Mouse (Mus musculus): ENCODE measurements around the gene Fam193b. TPM values are rescaled to one million over a fixed set of nuclear protein-coding genes. Genes with fewer than 3 reads are reported as not detected.
"Not testable (repeated sequence)": the region's sequence is repeated elsewhere in the genome, so short reads cannot be mapped to it uniquely, and the experiment has no call there.

Fam193b gene
- polyA plus RNA-seq, 1 experiment from 2014 or later: 54.8 TPM

GRCm38 (mm10) chr13:55569726-55570285 is 1.1 kb downstream of the Fam193b start:
- ATAC-seq (ENCODE audit: low FRiP score, low read depth): peak; percentile 33
- H3K27me3 ChIP-seq: no peaks in the 10 kb centered on the region
- H3K4me1 ChIP-seq (replicated peaks): peaks cover 41% of the 10 kb centered on the region
- WGBS: under 1% methylated on average over 16 of the region's 16 CpGs
- H3K9me3 ChIP-seq: no peaks in the 10 kb centered on the region
- no peaks in the 10 kb centered on the region for H3K36me3 ChIP-seq
- peak overlapping the region; percentile 96 for H3K4me2 ChIP-seq
- peak overlapping the region; percentile 91 for H3K27ac ChIP-seq (replicated peaks)
- peak overlapping the region; percentile 58 for H3K4me3 ChIP-seq
- peak overlapping the region; percentile 87 for H3K9ac ChIP-seq

- 87% methylated on average over 4 of the region's 4 CpGs for WGBS
- H3K36me3 ChIP-seq; ATAC-seq (ENCODE audit: low FRiP score, low read depth); H3K9me3 ChIP-seq; H3K9ac ChIP-seq; H3K4me3 ChIP-seq; H3K27me3 ChIP-seq; H3K27ac ChIP-seq (replicated peaks); H3K4me2 ChIP-seq: not testable (repeated sequence)
- peaks cover 41% of the 10 kb centered on the region for H3K4me1 ChIP-seq (replicated peaks)
Observed at GRCm38 (mm10) chr13:55568524-55568923, 2.4 kb downstream of the Fam193b start.

DNA sequence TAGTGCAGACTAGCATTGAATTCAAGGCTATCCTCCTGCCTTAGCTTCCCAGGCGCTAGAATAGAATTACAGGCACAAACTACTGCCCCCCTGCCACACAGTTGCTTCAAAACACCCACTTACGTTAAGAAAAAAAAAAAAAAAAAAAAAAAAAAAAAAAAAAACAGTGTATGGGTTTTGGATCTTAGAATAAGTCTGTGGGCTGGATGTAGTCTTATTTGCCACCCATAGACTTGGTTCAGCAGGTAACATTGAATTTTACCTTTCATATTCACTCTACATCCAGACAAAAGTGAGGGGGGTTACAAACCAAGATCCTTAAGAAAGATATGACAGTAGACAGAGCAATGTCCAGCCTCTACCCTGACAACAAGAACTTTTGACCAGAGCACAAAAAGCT is 3.0 kb downstream of the Fam193b start:
- H3K9me3 ChIP-seq: no peaks in the 10 kb centered on the region
- H3K27ac ChIP-seq (replicated peaks): no peak overlapping the region
- no peak overlapping the region for H3K4me2 ChIP-seq
- H3K36me3 ChIP-seq: no peaks in the 10 kb centered on the region
- 84% methylated on average over 2 of the region's 2 CpGs for WGBS
- no peak overlapping the region for H3K4me3 ChIP-seq
- no peak overlapping the region for H3K9ac ChIP-seq
- peaks cover 41% of the 10 kb centered on the region for H3K4me1 ChIP-seq (replicated peaks)
- no peak for ATAC-seq (ENCODE audit: low FRiP score, low read depth)
- H3K27me3 ChIP-seq: no peaks in the 10 kb centered on the region

- H3K4me2 ChIP-seq: no peak overlapping the region
- H3K27me3 ChIP-seq: no peaks in the 10 kb centered on the region
- ATAC-seq (ENCODE audit: low FRiP score, low read depth): no peak
- H3K4me1 ChIP-seq (replicated peaks): peaks cover 37% of the 10 kb centered on the region
- no peak overlapping the region for H3K9ac ChIP-seq
- H3K36me3 ChIP-seq: no peaks in the 10 kb centered on the region
- no peaks in the 10 kb centered on the region for H3K9me3 ChIP-seq
- H3K4me3 ChIP-seq: no peak overlapping the region
- WGBS: 80% methylated on average over 6 of the region's 6 CpGs
- no peak overlapping the region for H3K27ac ChIP-seq (replicated peaks)
Observed at GRCm38 (mm10) chr13:55567001-55567400, 3.9 kb downstream of the Fam193b start.

DNA sequence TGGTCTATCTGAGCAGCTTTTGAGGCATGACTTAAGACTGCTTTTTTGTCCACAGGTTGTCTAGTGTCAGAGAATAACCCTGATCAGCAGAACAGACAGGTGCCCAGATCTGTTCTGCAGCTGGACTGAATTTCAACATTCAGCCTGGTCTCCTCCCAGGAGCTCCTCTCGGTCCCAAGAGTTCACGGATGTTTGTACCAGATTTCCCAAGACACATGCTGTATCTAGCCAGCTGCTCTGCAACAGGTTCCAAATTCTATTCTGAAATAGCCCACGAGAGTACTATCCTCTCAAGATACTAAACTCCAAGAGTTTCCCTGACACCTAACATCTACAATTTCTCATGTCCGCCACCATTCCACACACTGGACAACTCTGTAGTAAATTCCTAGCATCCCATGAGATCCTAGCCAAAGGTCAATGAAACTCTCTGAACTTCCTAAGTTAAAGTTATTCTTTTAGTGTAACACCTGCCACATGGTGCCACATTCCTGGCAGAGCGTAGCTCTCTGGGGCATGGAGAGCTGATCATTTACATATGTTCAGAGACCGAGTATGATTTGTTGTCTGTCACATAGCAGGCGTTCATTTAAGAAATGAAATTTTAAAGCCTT is 7.5 kb downstream of the Fam193b start:
- 75% methylated on average over 7 of the region's 7 CpGs for WGBS
- Histone ChIP-seq H3K36me3 (0 out of 2 replicates have a peak, but pooled peaks cover 6% of the 10 kb centered on the region), H3K4me2 (no peak overlapping the region), H3K4me1 (replicated peaks) (peaks cover 16% of the 10 kb centered on the region), H3K9me3 (no peaks in the 10 kb centered on the region), H3K27ac (replicated peaks) (no peak overlapping the region), H3K27me3 (no peaks in the 10 kb centered on the region), H3K4me3 (no peak overlapping the region), H3K9ac (no peak overlapping the region)
- no peak for ATAC-seq (ENCODE audit: low FRiP score, low read depth)

DNA sequence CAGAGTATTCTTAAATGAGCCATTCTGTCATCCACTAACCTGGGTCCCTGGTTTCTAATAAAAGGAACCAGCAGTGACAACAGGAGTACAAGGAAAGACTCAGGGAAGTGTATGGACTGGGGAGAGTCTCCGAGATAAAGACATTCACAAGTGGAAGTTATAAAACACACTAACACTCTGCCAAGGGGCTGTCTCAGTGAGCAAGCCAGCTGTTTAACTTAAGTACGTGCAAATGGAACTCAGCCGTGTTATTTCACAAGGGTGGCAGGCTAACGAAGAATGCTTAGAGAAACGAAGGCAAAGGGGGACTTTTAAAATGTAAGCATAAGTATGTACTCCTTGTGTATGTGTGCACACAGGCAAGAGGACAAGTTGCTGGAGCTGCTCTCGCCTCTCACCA is 13.4 kb downstream of the Fam193b start:
- ATAC-seq (ENCODE audit: low FRiP score, low read depth): no peak
- no peaks in the 10 kb centered on the region for H3K4me1 ChIP-seq (replicated peaks)
- 91% methylated on average over 6 of the region's 6 CpGs for WGBS
- no peak overlapping the region for H3K27ac ChIP-seq (replicated peaks)
- no peak overlapping the region for H3K9ac ChIP-seq
- no peak overlapping the region for H3K4me2 ChIP-seq
- no peak overlapping the region for H3K4me3 ChIP-seq
- H3K27me3 ChIP-seq: no peaks in the 10 kb centered on the region
- H3K9me3 ChIP-seq: no peaks in the 10 kb centered on the region
- peaks cover 30% of the 10 kb centered on the region for H3K36me3 ChIP-seq

DNA sequence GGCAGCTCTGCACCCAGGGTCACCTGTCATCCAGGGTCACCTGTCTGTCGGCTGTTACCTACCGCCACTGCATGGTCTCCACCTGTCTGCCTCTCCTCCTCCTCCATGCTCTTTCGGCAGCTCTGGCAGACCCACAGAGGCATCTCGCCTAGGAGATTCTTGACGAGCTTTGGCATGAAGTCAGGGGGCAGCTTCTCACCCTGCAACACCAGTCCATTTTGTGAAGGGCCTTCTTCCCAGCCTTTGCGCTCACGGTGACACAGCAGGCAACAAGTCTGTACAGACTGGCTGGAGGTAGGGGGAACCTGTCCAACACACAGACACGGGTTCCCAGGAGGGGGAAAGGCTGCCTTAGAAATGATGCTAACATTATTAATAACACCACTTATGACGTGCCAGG is 15.0 kb downstream of the Fam193b start:
- H3K4me1 ChIP-seq (replicated peaks): no peaks in the 10 kb centered on the region
- WGBS: 87% methylated on average over 9 of the region's 9 CpGs
- no peak overlapping the region for H3K4me3 ChIP-seq
- no peaks in the 10 kb centered on the region for H3K27me3 ChIP-seq
- H3K9me3 ChIP-seq: no peaks in the 10 kb centered on the region
- no peak overlapping the region for H3K27ac ChIP-seq (replicated peaks)
- no peak overlapping the region for H3K9ac ChIP-seq
- H3K36me3 ChIP-seq: peaks cover 26% of the 10 kb centered on the region
- no peak for ATAC-seq (ENCODE audit: low FRiP score, low read depth)
- no peak overlapping the region for H3K4me2 ChIP-seq

- H3K4me2 ChIP-seq: no peak overlapping the region
- peaks cover 69% of the 10 kb centered on the region for H3K36me3 ChIP-seq
- no peaks in the 10 kb centered on the region for H3K9me3 ChIP-seq
- ATAC-seq (ENCODE audit: low FRiP score, low read depth): no peak
- H3K27me3 ChIP-seq: no peaks in the 10 kb centered on the region
- H3K4me1 ChIP-seq (replicated peaks): no peaks in the 10 kb centered on the region
- no peak overlapping the region for H3K27ac ChIP-seq (replicated peaks)
- no peak overlapping the region for H3K4me3 ChIP-seq
- WGBS: 88% methylated on average over 15 of the region's 15 CpGs
- H3K9ac ChIP-seq: no peak overlapping the region
Observed at GRCm38 (mm10) chr13:55549061-55549460, 21.9 kb downstream of the Fam193b start.

- H3K36me3 ChIP-seq: peaks cover 71% of the 10 kb centered on the region
- H3K4me3 ChIP-seq: no peak overlapping the region
- H3K4me2 ChIP-seq: no peak overlapping the region
- H3K27me3 ChIP-seq: no peaks in the 10 kb centered on the region
- no peaks in the 10 kb centered on the region for H3K9me3 ChIP-seq
- H3K27ac ChIP-seq (replicated peaks): no peak overlapping the region
- WGBS: 94% methylated on average over 5 of the region's 5 CpGs
- no peak for ATAC-seq (ENCODE audit: low FRiP score, low read depth)
- no peaks in the 10 kb centered on the region for H3K4me1 ChIP-seq (replicated peaks)
- H3K9ac ChIP-seq: no peak overlapping the region
Observed at GRCm38 (mm10) chr13:55548426-55548825, 22.5 kb downstream of the Fam193b start.

GRCm38 (mm10) chr13:55547916-55548315 is 23.0 kb downstream of the Fam193b start:
- H3K27me3 ChIP-seq: no peaks in the 10 kb centered on the region
- peaks cover 72% of the 10 kb centered on the region for H3K36me3 ChIP-seq
- ATAC-seq (ENCODE audit: low FRiP score, low read depth): no peak
- no peaks in the 10 kb centered on the region for H3K9me3 ChIP-seq
- H3K4me2 ChIP-seq: no peak overlapping the region
- H3K4me1 ChIP-seq (replicated peaks): no peaks in the 10 kb centered on the region
- no peak overlapping the region for H3K4me3 ChIP-seq
- H3K27ac ChIP-seq (replicated peaks): no peak overlapping the region
- no peak overlapping the region for H3K9ac ChIP-seq
- 92% methylated on average over 2 of the region's 2 CpGs for WGBS

DNA sequence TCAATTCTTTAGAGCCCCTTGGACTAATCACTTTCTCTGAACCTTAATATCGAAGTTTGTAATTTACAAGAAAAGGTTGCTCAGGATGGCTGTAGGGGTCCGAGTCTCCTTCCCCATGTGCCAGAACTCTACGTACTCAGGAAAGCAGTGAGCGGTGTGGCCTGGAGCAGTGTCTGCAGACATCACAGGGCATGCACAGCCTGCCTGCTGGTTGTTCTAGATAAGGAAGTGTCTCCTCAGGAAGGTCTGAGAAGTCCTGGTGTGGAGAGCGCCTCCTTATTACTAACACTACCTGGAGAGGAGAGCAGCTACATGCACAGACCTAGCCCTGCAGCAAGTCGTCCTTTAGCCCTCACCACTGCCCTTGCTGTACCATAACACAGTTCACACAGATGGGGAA is 26.1 kb downstream of the Fam193b start:
- no peak overlapping the region for H3K9ac ChIP-seq
- H3K4me2 ChIP-seq: no peak overlapping the region
- H3K27me3 ChIP-seq: no peaks in the 10 kb centered on the region
- no peak overlapping the region for H3K27ac ChIP-seq (replicated peaks)
- H3K36me3 ChIP-seq: peaks cover 93% of the 10 kb centered on the region
- 94% methylated on average over 6 of the region's 6 CpGs for WGBS
- no peak overlapping the region for H3K4me3 ChIP-seq
- no peaks in the 10 kb centered on the region for H3K9me3 ChIP-seq
- no peaks in the 10 kb centered on the region for H3K4me1 ChIP-seq (replicated peaks)
- no peak for ATAC-seq (ENCODE audit: low FRiP score, low read depth)

- Histone ChIP-seq H3K27me3 (no peaks in the 10 kb centered on the region), H3K9ac (no peak overlapping the region), H3K36me3 (peaks cover 93% of the 10 kb centered on the region), H3K4me2 (no peak overlapping the region), H3K9me3 (no peaks in the 10 kb centered on the region), H3K4me3 (no peak overlapping the region), H3K27ac (replicated peaks) (no peak overlapping the region), H3K4me1 (replicated peaks) (no peaks in the 10 kb centered on the region)
- 93% methylated on average over 8 of the region's 8 CpGs for WGBS
- ATAC-seq (ENCODE audit: low FRiP score, low read depth): no peak
Observed at GRCm38 (mm10) chr13:55543447-55543846, 27.5 kb downstream of the Fam193b start.

DNA sequence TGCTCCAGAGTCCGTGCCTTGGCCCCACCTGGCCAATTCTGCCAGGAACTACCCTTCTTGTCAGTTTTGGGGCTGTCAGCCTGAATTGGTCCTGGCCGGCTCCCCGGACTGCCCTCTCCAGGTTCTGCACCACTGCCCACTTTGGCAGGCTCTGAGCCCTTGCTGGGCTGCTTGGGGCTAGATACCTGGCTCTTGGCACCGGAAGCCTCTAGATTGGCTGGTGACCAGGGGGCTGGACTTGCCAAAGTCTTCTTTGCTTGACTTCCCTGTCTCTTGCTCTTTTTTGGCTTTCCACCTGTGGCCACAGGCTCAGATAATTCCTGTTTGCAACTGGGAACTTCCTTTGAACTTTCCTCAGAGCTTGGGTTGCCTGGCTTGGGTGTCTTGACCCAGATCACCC is 28.0 kb downstream of the Fam193b start:
- H3K9me3 ChIP-seq: no peaks in the 10 kb centered on the region
- 97% methylated on average over 4 of the region's 4 CpGs for WGBS
- no peaks in the 10 kb centered on the region for H3K27me3 ChIP-seq
- no peak overlapping the region for H3K4me2 ChIP-seq
- H3K27ac ChIP-seq (replicated peaks): no peak overlapping the region
- H3K4me3 ChIP-seq: no peak overlapping the region
- ATAC-seq (ENCODE audit: low FRiP score, low read depth): no peak
- no peaks in the 10 kb centered on the region for H3K4me1 ChIP-seq (replicated peaks)
- no peak overlapping the region for H3K9ac ChIP-seq
- peaks cover 94% of the 10 kb centered on the region for H3K36me3 ChIP-seq
